Mouse (Mus musculus): Measurements from ENCODE around the gene Olfr1036.
"Not testable (repeated sequence)": the region's sequence is repeated elsewhere in the genome, so short reads cannot be mapped to it uniquely, and the experiment has no call there.

Gene Olfr1036

GRCm38 (mm10) chr2:86073692-86074091, at the start of gene Olfr1036:
Gene Olfr1036, plus strand, starts transcription at chr2:86073992.
- DNase-seq (ENCODE audit: low read depth, low spot score), result not testable (repeated sequence)

- no peak for DNase-seq (ENCODE audit: low read depth, low spot score)
Observed at GRCm38 (mm10) chr2:86045561-86045960, 28.2 kb upstream of the Olfr1036 start, which contains the start of gene Olfr1034. Gene Olfr1034, plus strand, starts transcription at chr2:86045861.

- not testable (repeated sequence) for DNase-seq (ENCODE audit: low read depth, low spot score)
Observed at GRCm38 (mm10) chr2:86050777-86051176, 23.0 kb upstream of the Olfr1036 start.

DNA sequence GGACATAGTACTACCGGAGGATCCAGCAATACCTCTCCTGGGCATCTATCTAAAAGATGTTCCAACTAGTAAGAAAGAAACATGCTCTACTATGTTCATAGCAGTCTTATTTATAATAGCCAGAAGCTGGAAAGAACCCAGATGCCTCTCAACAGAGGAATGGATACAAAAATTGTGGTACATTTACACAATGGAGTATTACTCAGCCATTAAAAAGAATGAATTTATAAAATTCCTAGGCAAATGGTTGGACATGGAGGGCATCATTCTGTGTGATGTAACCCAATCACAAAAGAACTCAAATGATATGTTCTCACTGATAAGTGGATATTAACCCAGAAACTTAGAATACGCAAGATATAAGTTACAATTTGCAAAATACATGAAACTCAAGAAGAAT, 10.0 kb upstream of the Olfr1036 start:
- not testable (repeated sequence) for DNase-seq (ENCODE audit: low read depth, low spot score)

- DNase-seq (ENCODE audit: low read depth, low spot score), result no peak
Observed at GRCm38 (mm10) chr2:86070189-86070588, 3.6 kb upstream of the Olfr1036 start.

DNA sequence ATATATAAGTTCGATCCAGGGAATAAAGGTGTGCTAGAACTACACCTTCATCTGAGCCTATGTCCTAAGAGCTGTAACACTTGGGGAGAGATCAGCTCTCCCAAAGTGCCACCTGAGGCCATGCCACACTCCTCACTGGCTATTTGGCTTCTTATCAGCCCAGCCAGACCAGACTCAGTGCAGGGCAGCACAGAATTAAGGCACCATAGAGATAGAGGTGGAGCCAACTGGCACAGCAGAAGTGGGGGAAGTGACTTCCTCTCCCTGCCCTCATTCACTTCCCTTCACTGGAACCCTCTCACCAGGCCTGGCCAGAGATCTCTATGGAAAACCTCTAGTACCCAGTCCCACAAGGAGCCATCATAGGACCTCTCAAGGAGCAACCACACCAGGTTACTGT, 6.7 kb downstream of the Olfr1036 start:
- not testable (repeated sequence) for DNase-seq (ENCODE audit: low read depth, low spot score)

DNA sequence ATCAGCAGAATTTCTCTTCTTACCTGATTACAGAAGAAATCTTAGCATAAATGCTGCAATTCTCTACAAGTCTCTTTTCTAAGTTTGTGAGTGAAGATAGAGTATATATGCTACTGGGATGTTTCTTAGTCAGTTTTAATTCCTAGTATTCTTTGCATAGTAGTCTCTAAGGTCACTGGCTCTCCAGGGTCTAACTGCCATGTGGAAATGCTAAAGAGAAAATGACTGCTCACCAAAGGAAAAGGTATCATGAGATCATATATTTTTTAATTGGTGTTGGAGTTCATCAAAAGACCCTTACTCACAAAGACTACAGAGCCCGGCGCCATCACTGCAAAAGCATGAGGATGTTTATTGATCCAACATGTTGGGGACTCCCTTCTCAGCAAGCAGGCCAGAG, 13.5 kb downstream of the Olfr1036 start, which contains the start of gene Olfr1037:
Gene Olfr1037 (minus strand): TSS at position 101 of the 400 bp plus-strand sequence.
- no peak for DNase-seq (ENCODE audit: low read depth, low spot score)

All from A20 (cell line).